Mouse (Mus musculus) midbrain, embryonic 14.5 days (tissue): Measurements from ENCODE around the gene Exoc3. TPM values are rescaled to one million over a fixed set of nuclear protein-coding genes. Genes with fewer than 3 reads are reported as not detected.
A peak's percentile ranks its signal among the peaks of the same experiment; 100 is the strongest.

ENCODE experiments used
- ATAC-seq: fragments of 200-750 bp; cut with Nextera tagmentation; 2 replicates; pipeline ENCODE4 v1.8.0; 2017; ENCODE audit warnings: moderate number of reproducible peaks, moderate library complexity; ENCODE audit not compliant: low FRiP score, low TSS enrichment
- DNase-seq: peaks from one replicate; pipeline ENCODE4 v3.0.0-alpha.2; 2015
- H3K27ac ChIP-seq: fragments of 300-500 bp; sonication (generic); replicated peaks from 2 replicates; pipeline ENCODE4 v1.5.1; 2014; ENCODE audit warnings: mild to moderate bottlenecking, low read depth, low read length, moderate library complexity
- H3K27me3 ChIP-seq: fragments of 300-500 bp; sonication (generic); 2 replicates; pipeline ENCODE4 v1.6.1; 2014; ENCODE audit warnings: low read length, control low read depth, mixed read lengths; ENCODE audit not compliant: control insufficient read depth, insufficient read depth
- H3K36me3 ChIP-seq: fragments of 300-500 bp; sonication (generic); 2 replicates; pipeline ENCODE4 v1.6.1; 2014; ENCODE audit warnings: low read length, control low read depth; ENCODE audit not compliant: control insufficient read depth, insufficient read depth
- H3K4me1 ChIP-seq: fragments of 300-500 bp; sonication (generic); 2 replicates; pipeline ENCODE4 v1.6.1; 2014; ENCODE audit warnings: mild to moderate bottlenecking, antibody characterized with exemption, low read length, control low read depth; ENCODE audit not compliant: control insufficient read depth, insufficient read depth
- H3K4me2 ChIP-seq: fragments of 300-500 bp; sonication (generic); 2 replicates; pipeline ENCODE4 v1.6.1; 2014; ENCODE audit warnings: mild to moderate bottlenecking, low read length, moderate library complexity
- H3K4me3 ChIP-seq: fragments of 300-500 bp; sonication (generic); replicated peaks from 2 replicates; pipeline ENCODE4 v1.5.1; 2014; ENCODE audit warnings: low read depth, low read length
- H3K9ac ChIP-seq: fragments of 300-500 bp; sonication (generic); replicated peaks from 2 replicates; pipeline ENCODE4 v1.6.1; 2014; ENCODE audit warnings: mild to moderate bottlenecking, low read length, moderate library complexity
- H3K9me3 ChIP-seq: fragments of 300-500 bp; sonication (generic); 2 replicates; pipeline ENCODE4 v1.6.1; 2016; ENCODE audit warnings: low read length, control low read depth, mixed read lengths; ENCODE audit not compliant: control insufficient read depth
- WGBS: fragments of 180-500 bp; shearing (Covaris S2); extraction: QIAGEN DNeasy Blood & Tissue Kit; methylation state at CpG from one replicate; pipeline ENCODE4 v1.1.7; 2014; 5-methylcytosine and 5-hydroxymethylcytosine counted together
- polyA plus RNA-seq: library from polyadenylated mRNA; unstranded; fragments of >200 nt; fragmentation: Nextera tagmentation; extraction: Ambion mirVana; gene quantifications from 2 replicates; pipeline ENCODE4 v1.2.1, GENCODE M21; 2014

Exoc3 gene
- polyA plus RNA-seq, 1 experiment from 2014 or later = 145 TPM

DNA sequence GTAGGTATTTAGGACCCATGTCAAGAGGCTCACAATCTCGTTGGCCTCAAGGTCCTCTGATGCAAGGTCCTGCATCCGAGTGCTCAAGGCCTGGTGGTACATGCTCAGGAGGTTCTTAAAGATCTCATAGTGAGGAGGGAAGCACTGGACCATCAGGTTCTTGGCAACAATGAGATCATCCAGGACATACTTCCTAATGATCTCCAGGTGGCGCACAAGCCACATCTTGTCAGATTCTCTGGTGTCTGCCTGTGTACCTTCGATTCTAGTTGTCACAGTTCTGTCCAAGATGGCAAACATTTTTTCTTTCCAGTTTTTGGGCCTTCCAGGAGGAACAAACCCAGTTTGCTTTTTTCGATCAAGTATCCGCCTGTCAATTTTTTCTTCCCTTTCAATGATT lies 15.9 kb downstream of the Exoc3 start:
- H3K9ac ChIP-seq = no peak overlapping the region
- no peak overlapping the region for H3K4me3 ChIP-seq
- 87% methylated on average over 6 of the region's 6 CpGs for WGBS
- H3K4me1 ChIP-seq = no peaks in the 10 kb centered on the region
- H3K36me3 ChIP-seq = peaks cover 79% of the 10 kb centered on the region
- no peaks in the 10 kb centered on the region for H3K27me3 ChIP-seq
- H3K4me2 ChIP-seq = no peak overlapping the region
- no peaks in the 10 kb centered on the region for H3K9me3 ChIP-seq
- H3K27ac ChIP-seq = no peak overlapping the region
- DNase-seq = peak; percentile 67
- ATAC-seq = no peak

DNA sequence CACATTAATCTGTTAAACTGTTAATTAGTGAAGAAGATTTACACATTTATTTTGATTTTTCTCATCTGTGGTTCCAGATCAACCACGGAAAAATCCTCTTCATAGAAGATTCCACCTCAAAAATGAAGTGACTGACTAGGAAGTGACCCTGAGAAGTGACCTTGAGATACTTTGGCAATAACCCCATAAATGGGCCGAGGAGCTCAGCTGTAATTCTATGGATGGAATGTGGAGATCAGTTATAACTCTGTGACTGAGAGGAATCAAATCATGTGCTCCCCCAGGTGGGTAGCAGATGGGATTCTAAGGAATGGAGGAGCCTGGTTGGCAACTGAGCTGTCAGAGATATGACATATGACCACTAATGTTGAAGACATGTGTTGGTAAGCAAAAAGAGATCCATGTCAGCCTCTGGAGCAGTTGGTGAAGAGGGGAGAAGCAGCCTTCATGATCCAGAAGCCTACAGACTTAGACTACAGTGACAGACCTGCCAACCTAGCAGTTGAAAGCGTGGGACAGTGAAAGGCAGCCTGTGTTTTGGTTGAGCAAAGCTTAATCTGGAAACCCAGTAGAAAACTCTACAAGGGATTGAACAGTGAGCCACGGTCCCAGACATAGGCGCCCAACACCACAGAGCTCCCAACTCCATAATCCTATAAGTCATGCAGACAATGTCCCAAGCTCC lies 25.4 kb downstream of the Exoc3 start:
- H3K27me3 ChIP-seq = no peaks in the 10 kb centered on the region
- no peak overlapping the region for H3K27ac ChIP-seq
- no peak overlapping the region for H3K4me3 ChIP-seq
- 90% methylated on average over 5 of the region's 5 CpGs for WGBS
- ATAC-seq (no peak), DNase-seq (no peak)
- no peak overlapping the region for H3K4me2 ChIP-seq
- H3K36me3 ChIP-seq = peaks cover 62% of the 10 kb centered on the region
- H3K4me1 ChIP-seq = no peaks in the 10 kb centered on the region
- no peaks in the 10 kb centered on the region for H3K9me3 ChIP-seq
- no peak overlapping the region for H3K9ac ChIP-seq

DNA sequence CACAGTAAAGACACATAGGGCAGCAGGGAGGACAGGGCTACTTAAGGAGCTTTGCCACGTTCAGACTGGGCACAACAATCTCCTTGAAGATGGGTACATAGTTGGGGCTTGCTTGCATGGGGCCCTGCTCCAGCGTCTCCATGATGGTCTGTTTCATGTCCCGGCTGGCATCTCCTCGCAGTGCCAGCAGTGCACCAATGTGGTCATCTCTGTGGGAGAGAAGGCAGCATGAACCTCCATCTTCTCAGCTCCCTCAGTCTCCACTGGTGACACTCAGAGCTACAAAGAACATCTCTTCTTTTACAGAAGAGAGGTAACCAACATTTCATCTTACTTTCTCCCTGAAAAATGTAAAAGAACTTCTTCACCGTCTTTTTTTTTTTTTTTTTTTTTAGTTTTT lies 36.5 kb downstream of the Exoc3 start:
- H3K9ac ChIP-seq = no peak overlapping the region

DNA sequence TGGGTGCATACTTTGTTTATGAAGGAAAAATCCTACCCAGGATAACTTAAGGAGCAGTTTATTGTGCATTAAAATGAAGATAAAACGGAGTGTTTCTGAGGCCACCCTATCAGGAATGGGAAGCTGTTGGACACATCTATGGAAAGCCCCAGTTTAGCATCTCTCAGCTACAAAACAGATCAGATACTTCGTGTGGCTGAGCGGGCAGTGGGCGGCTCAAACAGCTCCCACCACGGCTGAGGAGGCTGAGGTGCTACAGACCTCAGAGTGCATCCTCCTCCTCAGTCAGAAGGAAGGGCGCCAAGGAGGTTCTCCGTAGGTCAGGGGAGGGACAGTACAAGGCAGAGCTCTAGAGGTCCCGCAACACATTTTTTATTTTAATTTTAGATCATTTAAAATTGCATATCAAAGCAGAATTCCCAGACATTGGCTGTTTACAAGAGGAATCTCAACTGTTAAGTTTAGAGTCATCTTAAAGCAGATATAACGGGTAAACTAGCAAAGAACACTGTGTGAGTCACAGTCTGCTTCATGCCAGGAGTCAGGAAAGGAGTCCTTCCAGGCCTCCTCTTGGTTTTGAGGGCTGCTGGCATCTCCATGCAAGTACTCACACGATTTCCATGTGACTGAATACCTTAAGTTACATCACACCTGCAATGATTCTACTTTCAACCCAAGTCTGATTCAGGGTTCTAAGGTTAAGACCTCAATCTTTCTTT lies 38.9 kb downstream of the Exoc3 start:
- Histone ChIP-seq H3K4me3 (no peak overlapping the region), H3K4me1 (no peaks in the 10 kb centered on the region), H3K4me2 (no peak overlapping the region), H3K9ac (no peak overlapping the region), H3K36me3 (peaks cover 47% of the 10 kb centered on the region), H3K27ac (no peak overlapping the region), H3K27me3 (no peaks in the 10 kb centered on the region), H3K9me3 (no peaks in the 10 kb centered on the region)
- no peak for DNase-seq
- WGBS = 90% methylated on average over 10 of the region's 10 CpGs
- no peak for ATAC-seq

More for the DNA sequence above, 36.5 kb downstream of the Exoc3 start:
- H3K4me1 ChIP-seq = no peaks in the 10 kb centered on the region
- no peak overlapping the region for H3K4me3 ChIP-seq
- 98% methylated on average over 5 of the region's 5 CpGs for WGBS
- ATAC-seq (no peak), DNase-seq (no peak)
- H3K9me3 ChIP-seq = no peaks in the 10 kb centered on the region
- H3K36me3 ChIP-seq = peaks cover 63% of the 10 kb centered on the region
- H3K27ac ChIP-seq = no peak overlapping the region
- no peak overlapping the region for H3K4me2 ChIP-seq
- H3K27me3 ChIP-seq = no peaks in the 10 kb centered on the region

GRCm38 (mm10) chr13:74167492-74167891 lies 41.0 kb downstream of the Exoc3 start:
- no peak overlapping the region for H3K4me3 ChIP-seq
- no peak overlapping the region for H3K27ac ChIP-seq
- H3K9ac ChIP-seq = no peak overlapping the region
- 89% methylated on average over 2 of the region's 2 CpGs for WGBS
- no peaks in the 10 kb centered on the region for H3K27me3 ChIP-seq
- peaks cover 29% of the 10 kb centered on the region for H3K36me3 ChIP-seq
- no peaks in the 10 kb centered on the region for H3K9me3 ChIP-seq
- DNase-seq = no peak
- no peaks in the 10 kb centered on the region for H3K4me1 ChIP-seq
- H3K4me2 ChIP-seq = no peak overlapping the region
- ATAC-seq = no peak

- WGBS = 14% methylated on average over 9 of the region's 9 CpGs
- H3K9ac ChIP-seq = peak overlapping the region; percentile 57
- DNase-seq (no peak), ATAC-seq (peak; percentile 59)
- H3K4me2 ChIP-seq = peak overlapping the region; percentile 70
- no peaks in the 10 kb centered on the region for H3K4me1 ChIP-seq
- no peak overlapping the region for H3K27ac ChIP-seq
- H3K9me3 ChIP-seq = no peaks in the 10 kb centered on the region
- H3K27me3 ChIP-seq = no peaks in the 10 kb centered on the region
- H3K36me3 ChIP-seq = peaks cover 27% of the 10 kb centered on the region
- peak overlapping the region; percentile 41 for H3K4me3 ChIP-seq
Observed at GRCm38 (mm10) chr13:74167057-74167413, 41.5 kb downstream of the Exoc3 start.

GRCm38 (mm10) chr13:74166348-74167056 lies 42.0 kb downstream of the Exoc3 start:
- Histone ChIP-seq H3K27ac (no peak overlapping the region), H3K27me3 (no peaks in the 10 kb centered on the region), H3K4me2 (peak overlapping the region; percentile 70), H3K36me3 (peaks cover 21% of the 10 kb centered on the region), H3K9ac (peak overlapping the region; percentile 57), H3K4me3 (peak overlapping the region; percentile 41), H3K4me1 (no peaks in the 10 kb centered on the region), H3K9me3 (no peaks in the 10 kb centered on the region)
- WGBS = 5% methylated on average over 19 of the region's 19 CpGs
- ATAC-seq (peak; percentile 72), DNase-seq (peak; percentile 71)

GRCm38 (mm10) chr13:74147327-74147726 lies 61.2 kb downstream of the Exoc3 start:
- Histone ChIP-seq H3K36me3 (no peaks in the 10 kb centered on the region), H3K9ac (no peak overlapping the region), H3K4me2 (no peak overlapping the region), H3K4me3 (no peak overlapping the region), H3K27ac (no peak overlapping the region), H3K9me3 (no peaks in the 10 kb centered on the region), H3K27me3 (no peaks in the 10 kb centered on the region), H3K4me1 (no peaks in the 10 kb centered on the region)
- WGBS = 83% methylated on average over 2 of the region's 2 CpGs
- ATAC-seq = no peak
- DNase-seq = no peak
